Mouse (Mus musculus): ENCODE data around the gene Olfr370.

Olfr370 gene

DNA sequence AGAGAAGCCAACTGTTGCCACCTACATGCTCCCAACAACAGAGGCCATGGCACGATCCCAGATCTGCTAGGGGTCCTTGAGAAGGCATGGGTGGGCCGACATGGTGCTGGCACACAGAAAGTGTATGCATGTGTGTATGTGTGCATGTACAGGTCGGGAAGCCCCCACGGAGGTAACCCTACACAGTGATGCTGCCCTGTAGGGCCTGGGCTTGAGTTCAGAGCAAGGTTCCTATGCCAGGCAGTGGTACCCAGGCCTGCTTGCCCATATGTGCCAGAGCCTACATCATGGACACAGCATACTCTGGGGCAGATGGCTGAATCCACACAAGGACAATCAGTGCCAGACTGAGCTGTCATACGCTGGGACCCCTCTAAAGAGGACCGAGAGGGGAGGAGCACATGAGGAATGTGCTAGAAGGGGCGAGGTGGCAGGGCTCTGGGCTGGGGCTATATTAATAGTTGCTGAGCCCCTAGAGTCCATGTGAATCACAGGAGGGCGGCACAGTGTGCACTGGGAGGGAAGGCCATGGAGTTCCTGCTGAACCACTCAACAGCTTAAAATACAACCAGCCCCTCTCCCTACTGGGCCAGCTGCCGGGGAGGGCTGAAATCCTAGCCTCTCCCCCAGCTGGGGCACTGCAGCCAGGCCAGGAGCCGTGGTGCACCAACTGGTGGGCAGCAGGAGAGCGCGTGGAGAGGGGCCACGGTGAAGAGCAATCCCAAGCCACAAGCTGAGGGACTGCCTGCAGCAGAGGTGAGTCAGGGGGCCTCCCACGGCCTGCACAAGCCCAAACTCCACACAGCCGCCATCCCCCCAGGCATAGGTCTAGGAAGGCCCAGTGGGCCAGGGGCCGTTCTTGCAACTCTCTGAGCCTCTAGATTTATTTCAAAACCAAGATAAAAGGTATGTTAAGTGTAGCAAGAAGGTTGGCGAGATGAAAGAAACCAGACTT is 40.3 kb downstream of the Olfr370 start:
- no peak for DNase-seq (ENCODE audit: low spot score)

DNA sequence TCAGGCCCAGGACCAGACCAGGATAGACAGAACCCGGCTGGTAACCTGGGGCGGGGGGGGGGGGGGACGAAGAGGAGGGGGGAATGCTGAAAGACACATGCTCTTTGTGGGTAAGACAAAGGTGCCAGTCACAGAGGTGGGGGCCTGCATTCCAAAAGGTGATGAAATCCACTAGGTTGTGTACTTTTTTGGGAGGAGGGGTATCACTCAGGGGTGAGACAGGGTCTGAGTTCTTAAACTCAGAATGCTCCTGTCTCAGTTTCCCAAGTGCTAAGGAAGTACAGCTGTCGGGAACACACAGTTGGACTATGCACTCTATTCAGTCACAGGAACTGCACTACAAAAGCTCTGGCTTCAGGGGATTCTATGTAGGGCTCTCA is 40.9 kb downstream of the Olfr370 start:
- no peak for DNase-seq (ENCODE audit: low spot score)

- no peak for DNase-seq (ENCODE audit: low spot score)
These were observed 41.3 kb downstream of the Olfr370 start for GRCm38 (mm10) chr8:83576921-83577320.

GRCm38 (mm10) chr8:83577384-83577791 is 41.8 kb downstream of the Olfr370 start:
- peak; percentile 52 for DNase-seq (ENCODE audit: low spot score)

GRCm38 (mm10) chr8:83578131-83579055 is 42.8 kb downstream of the Olfr370 start:
- no peak for DNase-seq (ENCODE audit: low spot score)

- no peak for DNase-seq (ENCODE audit: low spot score)
These were observed 44.1 kb downstream of the Olfr370 start for GRCm38 (mm10) chr8:83579676-83580075.

DNA sequence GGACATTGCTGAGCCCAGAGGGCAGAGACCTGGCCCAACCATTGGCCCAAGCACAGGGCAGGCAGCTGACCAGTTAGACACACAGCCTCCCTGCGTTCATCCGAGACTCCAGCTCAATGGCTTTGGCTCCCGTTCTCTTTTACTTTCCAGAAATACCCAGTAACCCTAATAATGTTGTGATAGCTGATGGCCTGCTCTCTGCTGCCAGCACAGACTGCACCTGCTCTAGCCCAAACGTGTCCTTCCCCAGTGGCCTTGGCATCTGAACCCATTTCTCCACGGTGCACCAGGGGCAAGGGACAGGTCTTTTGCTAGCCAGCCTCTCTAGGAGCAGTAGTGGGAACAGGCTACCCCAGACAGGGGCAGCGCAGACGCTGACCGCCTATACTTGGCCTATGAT is 45.2 kb downstream of the Olfr370 start:
- DNase-seq (ENCODE audit: low spot score) = no peak

DNA sequence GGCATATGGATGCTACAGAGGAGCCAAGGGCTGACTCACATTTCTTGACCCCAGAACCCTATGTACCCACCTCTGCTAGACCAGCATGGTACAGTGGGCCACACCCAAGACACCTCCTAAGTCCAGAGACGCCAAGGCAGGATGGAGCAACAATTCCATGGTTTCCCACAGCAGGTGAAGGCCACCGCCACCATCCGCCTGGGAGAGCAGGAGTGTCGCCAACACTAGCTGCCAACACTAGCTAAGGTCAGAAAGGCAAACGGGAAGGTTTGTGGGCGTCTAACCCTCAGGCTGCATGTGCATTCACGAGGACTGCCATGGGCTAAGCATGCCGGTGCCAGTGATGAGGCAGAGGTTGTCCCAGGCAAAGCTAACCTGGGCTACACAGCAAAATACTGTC is 46.6 kb downstream of the Olfr370 start:
- no peak for DNase-seq (ENCODE audit: low spot score)

DNA sequence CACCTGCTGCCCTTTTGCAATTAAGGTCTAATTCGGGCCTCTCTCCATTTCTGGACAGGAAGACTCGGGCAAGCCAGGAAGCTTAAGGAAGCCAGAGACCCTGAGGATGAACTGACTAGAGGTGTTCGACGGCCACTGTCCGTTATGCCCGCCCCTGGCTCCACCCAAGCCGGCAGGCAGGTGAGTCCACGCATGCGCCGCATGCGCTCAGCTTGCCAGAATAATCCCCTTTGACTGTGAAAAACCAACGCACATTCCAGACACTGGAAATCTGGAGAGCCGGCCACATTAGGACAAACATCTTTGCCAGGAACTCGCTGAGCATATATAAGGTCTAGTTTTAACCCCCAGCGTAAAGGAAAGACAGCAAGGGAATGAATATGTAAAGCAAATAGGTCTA is 47.7 kb downstream of the Olfr370 start:
- no peak for DNase-seq (ENCODE audit: low spot score)

DNA sequence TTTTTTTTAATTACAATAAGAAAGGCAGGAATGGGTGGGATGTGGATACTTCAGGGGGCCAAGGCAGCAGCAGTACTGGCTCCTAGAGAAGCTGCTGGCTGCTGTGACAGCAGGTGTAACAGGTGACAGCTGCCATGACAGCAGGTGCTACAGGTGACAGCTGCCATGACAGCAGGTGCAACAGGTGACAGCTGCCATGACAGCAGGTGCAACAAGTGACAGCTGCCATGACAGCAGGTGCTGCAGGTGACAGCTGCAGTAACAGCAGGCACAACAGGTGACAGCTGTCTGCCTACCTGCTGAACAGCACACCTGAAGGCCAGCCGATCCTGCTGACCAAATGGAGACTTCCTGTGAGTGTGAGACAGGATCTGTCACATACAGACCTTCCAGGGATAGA is 49.2 kb downstream of the Olfr370 start:
- no peak for DNase-seq (ENCODE audit: low spot score)

DNA sequence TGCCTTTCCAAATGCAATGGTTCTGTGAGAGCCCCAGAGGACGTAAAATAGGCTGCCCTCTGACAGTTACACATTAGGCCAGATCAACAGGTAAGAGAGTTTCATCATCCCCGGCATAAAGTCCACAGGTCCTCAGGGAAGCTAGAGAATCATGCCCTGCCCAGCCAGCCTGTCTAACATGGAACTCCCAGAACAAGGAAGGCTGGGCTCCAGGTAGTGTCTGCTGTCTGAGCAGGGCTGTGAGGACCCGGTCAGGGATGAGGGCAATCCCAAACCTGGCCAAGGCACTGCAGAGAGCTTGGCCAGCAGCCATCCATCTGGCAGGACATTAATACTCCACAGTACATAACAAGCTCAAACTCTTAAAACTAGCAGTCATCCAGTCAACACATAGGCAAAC is 49.8 kb downstream of the Olfr370 start:
- no peak for DNase-seq (ENCODE audit: low spot score)

- DNase-seq (ENCODE audit: low spot score) = no peak
These were observed 52.1 kb downstream of the Olfr370 start for GRCm38 (mm10) chr8:83587644-83588043.

DNA sequence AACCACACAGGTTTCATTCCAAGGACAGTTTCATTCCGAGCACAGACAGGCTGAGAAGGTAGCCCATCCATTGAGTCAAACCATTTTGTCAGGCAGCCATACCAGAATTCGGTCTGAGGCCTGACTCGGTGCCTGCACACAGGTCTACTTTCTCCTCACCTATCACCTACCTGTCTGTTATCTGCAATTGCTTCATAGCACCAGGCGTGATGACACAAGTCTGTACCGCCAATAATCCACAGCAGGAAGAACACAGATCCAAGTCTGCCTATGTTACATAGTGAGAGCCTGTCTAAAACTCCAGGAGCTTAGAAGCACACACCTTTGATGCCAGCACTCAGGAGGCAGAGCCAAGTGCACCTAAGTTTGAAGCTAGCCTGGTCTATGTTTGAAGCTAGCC is 53.3 kb downstream of the Olfr370 start:
- DNase-seq (ENCODE audit: low spot score) = no peak

GRCm38 (mm10) chr8:83590488-83591023 is 55.0 kb downstream of the Olfr370 start:
- no peak for DNase-seq (ENCODE audit: low spot score)

- DNase-seq (ENCODE audit: low spot score) = no peak
These were observed 57.1 kb downstream of the Olfr370 start for GRCm38 (mm10) chr8:83592682-83593081.

- no peak for DNase-seq (ENCODE audit: low spot score)
These were observed 58.0 kb downstream of the Olfr370 start for GRCm38 (mm10) chr8:83593325-83594166.

DNA sequence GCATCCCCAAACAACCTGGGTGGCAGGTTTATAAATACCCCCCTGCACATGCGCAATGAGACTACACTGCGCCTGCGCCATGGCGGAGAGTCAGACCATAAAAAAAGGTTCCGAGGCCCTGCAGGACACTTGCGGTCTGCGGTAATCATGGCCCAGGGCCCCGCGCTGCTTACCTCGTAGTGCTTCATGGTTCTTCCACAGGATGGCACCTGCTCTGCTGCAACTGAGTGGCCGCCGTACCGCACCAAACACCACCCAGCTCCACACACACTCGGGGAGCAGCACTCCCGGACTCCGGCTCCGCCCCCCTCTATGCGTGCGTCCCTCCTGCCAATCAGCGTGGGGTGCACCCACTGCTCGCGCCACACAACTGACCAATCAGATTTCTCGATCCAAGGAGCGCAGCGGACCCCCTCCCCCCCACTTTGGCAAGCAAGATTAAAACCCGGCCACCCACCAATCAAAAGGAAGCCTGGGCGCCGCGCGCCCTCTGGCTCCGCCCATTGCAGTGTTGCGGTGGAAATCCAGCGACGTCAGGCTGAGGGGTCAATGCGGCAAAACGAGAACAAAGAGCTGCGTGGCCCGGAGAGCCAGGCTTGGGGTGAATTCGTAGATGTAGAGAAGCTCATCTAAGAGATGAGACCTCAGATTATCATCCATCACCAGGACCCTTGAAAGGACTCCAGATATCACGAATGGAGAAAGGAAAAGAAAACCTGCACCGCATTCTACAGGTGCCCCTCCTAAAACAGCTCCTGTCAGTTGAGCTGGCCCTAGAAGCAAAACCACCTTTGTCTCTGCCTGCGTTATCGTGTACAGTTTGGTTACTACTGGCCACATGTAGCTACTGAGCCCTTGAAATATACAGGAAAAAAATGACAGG is 58.8 kb downstream of the Olfr370 start:
- DNase-seq (ENCODE audit: low spot score) = peak; percentile 96

Measured in testis, postnatal 14 days (tissue).